Mouse (Mus musculus) limb, embryonic 10.5 days (tissue): Measurements from ENCODE around the gene Setd3. TPM values are rescaled to one million over a fixed set of nuclear protein-coding genes. Genes with fewer than 3 reads are reported as not detected.

Source experiments
- DNase-seq: peaks from one replicate; pipeline ENCODE4 v3.0.0-alpha.2; 2017; ENCODE audit warnings: low spot score
- H3K27ac ChIP-seq: fragments of 300-500 bp; sonication (generic); 2 replicates; pipeline ENCODE4 v1.5.1; 2016; ENCODE audit warnings: mild to moderate bottlenecking
- H3K27me3 ChIP-seq: fragments of 300-500 bp; sonication (generic); 2 replicates; pipeline ENCODE4 v1.6.1; 2016; ENCODE audit warnings: low read depth, mild to moderate bottlenecking; ENCODE audit not compliant: poor library complexity, severe bottlenecking
- H3K36me3 ChIP-seq: fragments of 300-500 bp; sonication (generic); 2 replicates; pipeline ENCODE4 v1.6.1; 2016; ENCODE audit warnings: mild to moderate bottlenecking, moderate library complexity
- H3K4me1 ChIP-seq: fragments of 300-500 bp; sonication (generic); 2 replicates; pipeline ENCODE4 v1.6.1; 2016
- H3K4me3 ChIP-seq: fragments of 300-500 bp; sonication (generic); 2 replicates; pipeline ENCODE4 v1.5.1; 2016; ENCODE audit warnings: mild to moderate bottlenecking, moderate library complexity
- H3K9me3 ChIP-seq: fragments of 300-500 bp; sonication (generic); replicated peaks from 2 replicates; pipeline ENCODE4 v1.6.1; 2016; ENCODE audit warnings: mild to moderate bottlenecking
- WGBS: fragments of 180-500 bp; shearing (Covaris S2); methylation state at CpG from one replicate; pipeline ENCODE4 v1.1.7; 2016; 5-methylcytosine and 5-hydroxymethylcytosine counted together
- polyA plus RNA-seq: library from polyadenylated mRNA; unstranded; fragments of >200 nt; fragmentation: Nextera tagmentation; extraction: Ambion mirVana; gene quantifications from 2 replicates; pipeline ENCODE4 v1.2.1, GENCODE M21; 2016

Setd3 gene
- 71.4 and 76.9 TPM in 2 replicates for polyA plus RNA-seq

GRCm38 (mm10) chr12:108179246-108179320, at the start of gene Setd3:
TSS of gene Setd3 (minus strand) at chr12:108179314.
- H3K4me1 ChIP-seq = peaks cover 32% of the 10 kb centered on the region
- peak within 1 kb of the TSS; percentile 97 for H3K4me3 ChIP-seq
- no peak for DNase-seq
- H3K27me3 ChIP-seq = no peaks in the 10 kb centered on the region
- peak within 1 kb of the TSS; percentile 94 for H3K27ac ChIP-seq
- WGBS = 1% methylated on average over 9 of the region's 9 CpGs
- H3K36me3 ChIP-seq = peaks cover 23% of the 10 kb centered on the region
- H3K9me3 ChIP-seq = no peaks in the 10 kb centered on the region

DNA sequence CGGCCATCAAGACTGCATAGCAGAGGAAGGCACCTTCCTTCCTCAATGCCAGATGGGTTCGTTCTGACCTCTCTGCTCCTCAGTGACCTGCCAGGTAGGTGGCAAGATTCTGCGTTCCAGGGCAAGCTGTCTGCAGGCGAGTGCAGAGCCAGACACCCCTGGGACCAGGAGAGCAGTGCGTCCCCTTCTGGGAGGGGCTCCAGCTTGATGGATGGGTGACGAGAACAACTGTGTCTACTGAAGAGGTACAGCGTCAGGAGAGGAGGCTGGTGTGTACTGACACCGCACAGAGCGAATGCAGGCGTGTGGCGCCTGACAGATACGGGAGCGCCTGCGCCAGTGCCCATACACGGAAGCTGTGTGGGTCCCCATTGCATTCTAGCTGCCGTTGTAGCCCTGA, 48.4 kb upstream of the Setd3 start:
- Histone ChIP-seq H3K27me3 (peaks cover 13% of the 10 kb centered on the region; the same call in 1 of the 2 replicates), H3K36me3 (no peaks in the 10 kb centered on the region), H3K4me3 (no peak overlapping the region), H3K27ac (no peak overlapping the region), H3K4me1 (peaks cover 80% of the 10 kb centered on the region), H3K9me3 (no peaks in the 10 kb centered on the region)
- DNase-seq = no peak
- 87% methylated on average over 16 of the region's 16 CpGs for whole genome bisulfite sequencing

DNA sequence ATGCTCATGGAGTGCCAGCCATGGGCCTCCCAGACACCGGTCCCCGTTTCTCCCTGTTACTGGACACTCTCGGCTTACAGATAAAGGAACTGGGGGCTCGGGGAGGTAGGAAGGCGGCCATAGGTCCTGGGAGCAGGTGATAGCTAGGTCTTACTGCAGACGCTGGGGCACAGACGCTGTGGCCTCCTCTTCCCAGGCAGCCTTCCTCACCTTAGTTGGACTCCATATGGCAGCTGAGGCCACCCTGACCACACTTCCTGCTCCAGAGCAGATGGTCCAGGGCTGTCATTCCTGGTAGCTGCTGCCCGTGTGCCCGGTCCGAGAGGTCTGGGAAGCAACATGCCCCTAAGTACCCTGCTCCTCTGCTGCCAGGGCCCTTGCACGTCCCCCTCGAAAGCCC, 47.8 kb upstream of the Setd3 start:
- Histone ChIP-seq H3K27ac (no peak overlapping the region), H3K4me1 (peaks cover 76% of the 10 kb centered on the region)

DNA sequence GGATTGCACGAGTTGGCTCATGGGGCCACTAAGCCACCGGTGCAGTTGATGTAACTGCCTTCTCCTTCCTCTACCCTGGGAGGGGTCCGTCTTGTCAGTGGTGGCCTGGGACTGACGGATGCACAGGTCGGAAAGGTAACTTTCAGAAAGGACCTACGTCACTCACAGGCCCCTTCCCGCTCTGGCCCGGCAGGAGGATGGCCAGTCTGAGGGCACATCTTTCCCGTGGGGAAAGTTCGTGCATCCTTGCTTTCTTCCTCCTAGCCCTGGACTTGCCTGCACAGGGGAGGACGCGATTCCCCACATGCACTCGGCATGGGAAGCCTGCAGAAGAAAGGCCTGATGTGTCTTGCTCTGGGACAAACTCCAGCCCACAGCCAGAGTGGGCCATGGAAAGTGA, 47.1 kb upstream of the Setd3 start:
- no peak overlapping the region for H3K27ac ChIP-seq
- H3K27me3 ChIP-seq = peaks cover 13% of the 10 kb centered on the region; the same call in 1 of the 2 replicates
- 79% methylated on average over 13 of the region's 13 CpGs for WGBS
- peaks cover 75% of the 10 kb centered on the region for H3K4me1 ChIP-seq
- no peaks in the 10 kb centered on the region for H3K9me3 ChIP-seq
- no peak for DNase-seq
- no peak overlapping the region for H3K4me3 ChIP-seq
- H3K36me3 ChIP-seq = no peaks in the 10 kb centered on the region

More for the DNA sequence above, 47.8 kb upstream of the Setd3 start:
- DNase-seq = no peak
- 88% methylated on average over 12 of the region's 12 CpGs for WGBS
- Histone ChIP-seq H3K36me3 (no peaks in the 10 kb centered on the region), H3K9me3 (no peaks in the 10 kb centered on the region), H3K4me3 (no peak overlapping the region), H3K27me3 (peaks cover 13% of the 10 kb centered on the region; the same call in 1 of the 2 replicates)

DNA sequence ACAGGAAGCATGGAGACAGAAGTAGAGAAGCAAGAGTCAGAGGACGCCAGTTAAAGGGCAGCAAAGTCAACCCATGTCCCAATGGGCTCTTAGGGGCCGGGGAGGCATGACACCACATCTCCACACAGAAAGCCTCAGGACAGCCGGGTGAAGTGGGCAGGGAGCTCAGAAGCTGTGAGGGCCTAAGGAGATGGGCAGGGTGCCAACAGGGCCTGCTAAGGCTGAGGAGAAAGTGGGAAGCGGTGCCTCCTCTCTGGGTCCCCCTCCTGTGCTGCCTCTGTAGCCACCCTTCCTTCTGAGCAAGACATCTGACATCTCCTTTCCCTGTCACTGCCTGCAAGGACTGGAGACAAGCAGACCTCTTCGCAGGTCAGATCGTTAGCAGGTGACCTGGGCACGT, 46.7 kb upstream of the Setd3 start:
- no peaks in the 10 kb centered on the region for H3K36me3 ChIP-seq
- peaks cover 75% of the 10 kb centered on the region for H3K4me1 ChIP-seq
- WGBS = 83% methylated on average over 7 of the region's 7 CpGs
- H3K27me3 ChIP-seq = peaks cover 13% of the 10 kb centered on the region; the same call in 1 of the 2 replicates
- DNase-seq = no peak
- H3K27ac ChIP-seq = no peak overlapping the region
- no peaks in the 10 kb centered on the region for H3K9me3 ChIP-seq
- H3K4me3 ChIP-seq = no peak overlapping the region

- Histone ChIP-seq H3K4me3 (no peak overlapping the region), H3K9me3 (no peaks in the 10 kb centered on the region), H3K36me3 (no peaks in the 10 kb centered on the region), H3K27me3 (peaks cover 17% of the 10 kb centered on the region; the same call in 1 of the 2 replicates), H3K27ac (no peak overlapping the region), H3K4me1 (peaks cover 88% of the 10 kb centered on the region)
- 55% methylated on average over 7 of the region's 8 CpGs for WGBS
- no peak for DNase-seq
Observed at GRCm38 (mm10) chr12:108223357-108223756, 44.2 kb upstream of the Setd3 start.

GRCm38 (mm10) chr12:108221712-108222111, 42.6 kb upstream of the Setd3 start:
- H3K36me3 ChIP-seq = no peaks in the 10 kb centered on the region
- 93% methylated on average over 7 of the region's 7 CpGs for WGBS
- H3K4me1 ChIP-seq = peaks cover 91% of the 10 kb centered on the region
- peaks cover 17% of the 10 kb centered on the region; the same call in 1 of the 2 replicates for H3K27me3 ChIP-seq
- H3K4me3 ChIP-seq = no peak overlapping the region
- no peak overlapping the region for H3K27ac ChIP-seq
- H3K9me3 ChIP-seq = no peaks in the 10 kb centered on the region
- no peak for DNase-seq

DNA sequence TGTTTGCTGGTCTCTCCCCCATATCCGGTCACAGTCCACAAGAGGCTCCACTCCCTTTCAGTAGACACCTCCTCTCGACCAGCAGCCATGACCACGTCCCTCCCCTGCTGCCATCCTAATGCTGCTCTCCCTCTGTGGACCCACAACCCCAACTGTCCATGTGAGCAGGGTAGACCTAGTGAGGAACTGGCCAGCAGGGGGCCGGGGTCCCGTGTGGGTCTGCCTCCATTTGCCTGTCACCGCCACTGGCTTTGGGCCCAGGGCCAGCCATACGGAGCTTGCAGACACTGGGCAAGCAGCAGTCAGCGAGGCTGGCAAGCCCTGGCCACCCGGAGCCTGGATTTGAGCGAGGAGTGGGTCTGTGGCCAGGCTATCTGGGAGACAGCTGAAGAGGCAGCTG, 42.1 kb upstream of the Setd3 start:
- no peak for DNase-seq
- Histone ChIP-seq H3K4me1 (peaks cover 91% of the 10 kb centered on the region), H3K27ac (peak overlapping the region; percentile 44; the same call in 1 of the 2 replicates), H3K36me3 (no peaks in the 10 kb centered on the region), H3K27me3 (peaks cover 17% of the 10 kb centered on the region; the same call in 1 of the 2 replicates), H3K4me3 (no peak overlapping the region), H3K9me3 (no peaks in the 10 kb centered on the region)
- 58% methylated on average over 10 of the region's 10 CpGs for WGBS

- WGBS = 69% methylated on average over 12 of the region's 12 CpGs
- Histone ChIP-seq H3K4me3 (no peak overlapping the region), H3K4me1 (peaks cover 88% of the 10 kb centered on the region), H3K27ac (peak overlapping the region; percentile 3; the same call in 1 of the 2 replicates), H3K9me3 (no peaks in the 10 kb centered on the region), H3K27me3 (peaks cover 17% of the 10 kb centered on the region; the same call in 1 of the 2 replicates), H3K36me3 (no peaks in the 10 kb centered on the region)
- no peak for DNase-seq
Observed at GRCm38 (mm10) chr12:108220621-108221020, 41.5 kb upstream of the Setd3 start.

DNA sequence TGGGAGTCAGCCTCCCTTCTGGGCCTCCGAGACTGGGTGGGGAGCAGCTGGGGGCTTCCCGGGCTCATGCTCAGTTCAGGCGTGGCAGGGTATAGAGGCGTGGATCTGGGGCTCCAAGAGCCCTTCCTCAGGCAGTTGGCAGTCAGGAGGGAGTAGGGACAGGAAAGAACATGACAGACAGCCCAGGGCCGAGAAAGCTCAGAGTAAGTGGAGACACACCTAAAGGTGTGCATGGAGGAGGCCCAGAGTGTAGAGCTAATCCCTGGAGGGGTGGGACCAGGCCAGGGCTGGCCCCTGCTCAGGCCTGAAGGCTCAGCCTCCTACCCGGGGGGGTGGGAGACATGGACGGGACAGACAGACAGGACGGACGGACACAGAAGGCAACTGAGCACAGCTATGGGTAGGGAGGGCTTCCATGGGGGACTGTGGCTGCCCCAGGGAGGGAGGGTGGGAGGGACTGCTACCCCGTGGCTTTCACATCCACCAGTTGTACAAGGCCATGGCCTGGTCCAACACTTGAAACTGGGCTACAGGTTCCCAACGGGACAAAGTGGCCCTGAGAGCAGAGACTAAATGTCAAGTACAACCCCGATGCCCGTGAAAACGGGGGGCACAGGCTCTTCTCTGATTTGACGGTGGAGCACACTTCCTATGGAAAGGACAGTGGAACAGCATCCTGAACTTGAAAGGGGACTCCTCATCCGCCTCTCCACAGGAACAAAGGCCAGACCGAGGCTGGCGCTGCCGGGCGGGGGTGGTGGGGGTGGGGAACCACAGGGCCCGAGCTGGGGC, 40.9 kb upstream of the Setd3 start:
- DNase-seq = no peak
- no peaks in the 10 kb centered on the region for H3K36me3 ChIP-seq
- H3K27ac ChIP-seq = peak overlapping the region; percentile 65
- WGBS = 80% methylated on average over 21 of the region's 21 CpGs
- no peaks in the 10 kb centered on the region for H3K9me3 ChIP-seq
- H3K27me3 ChIP-seq = peaks cover 17% of the 10 kb centered on the region; the same call in 1 of the 2 replicates
- no peak overlapping the region for H3K4me3 ChIP-seq
- peaks cover 87% of the 10 kb centered on the region for H3K4me1 ChIP-seq

DNA sequence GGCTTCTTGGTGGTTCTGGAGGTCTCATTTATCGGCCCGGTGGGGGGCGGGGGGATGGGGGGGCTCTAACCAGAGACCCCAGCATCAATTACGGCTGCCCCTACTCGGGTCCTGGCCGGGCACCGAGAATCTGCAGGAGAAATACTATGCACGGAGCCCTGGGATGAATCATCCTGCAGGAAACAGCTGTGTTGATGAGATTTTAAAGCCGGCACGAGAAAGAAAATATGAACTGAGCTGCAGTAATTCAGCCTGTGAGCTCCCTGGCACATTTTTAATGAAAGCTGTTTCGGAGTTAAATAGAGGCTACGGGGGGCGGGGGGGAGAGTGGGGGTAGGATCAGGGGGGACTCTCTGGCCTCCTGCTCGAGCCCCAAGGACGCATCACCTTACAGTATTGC, 40.0 kb upstream of the Setd3 start:
- H3K36me3 ChIP-seq = no peaks in the 10 kb centered on the region
- H3K4me3 ChIP-seq = no peak overlapping the region
- H3K27ac ChIP-seq = peak overlapping the region; percentile 65; the same call in 1 of the 2 replicates
- peaks cover 87% of the 10 kb centered on the region for H3K4me1 ChIP-seq
- DNase-seq = no peak
- H3K9me3 ChIP-seq = no peaks in the 10 kb centered on the region
- peaks cover 17% of the 10 kb centered on the region; the same call in 1 of the 2 replicates for H3K27me3 ChIP-seq
- 81% methylated on average over 15 of the region's 15 CpGs for WGBS

- DNase-seq = no peak
- Histone ChIP-seq H3K36me3 (no peaks in the 10 kb centered on the region), H3K27me3 (0 out of 2 replicates have a peak, but pooled peaks cover 4% of the 10 kb centered on the region), H3K4me1 (peaks cover 88% of the 10 kb centered on the region), H3K9me3 (no peaks in the 10 kb centered on the region), H3K4me3 (no peak overlapping the region), H3K27ac (0 out of 2 replicates have a peak overlapping the region, but pooled peaks have one; percentile 17)
- 72% methylated on average over 5 of the region's 5 CpGs for whole genome bisulfite sequencing
Observed at GRCm38 (mm10) chr12:108217572-108217971, 38.5 kb upstream of the Setd3 start.

- Histone ChIP-seq H3K9me3 (no peaks in the 10 kb centered on the region), H3K4me3 (no peak overlapping the region), H3K27ac (peak overlapping the region; percentile 12; the same call in 1 of the 2 replicates), H3K36me3 (no peaks in the 10 kb centered on the region), H3K27me3 (0 out of 2 replicates have a peak, but pooled peaks cover 4% of the 10 kb centered on the region), H3K4me1 (peaks cover 94% of the 10 kb centered on the region)
- DNase-seq = no peak
- 80% methylated on average over 11 of the region's 11 CpGs for WGBS
Observed at GRCm38 (mm10) chr12:108216611-108217370, 37.7 kb upstream of the Setd3 start.
